Mouse (Mus musculus) NIH3T3 (cell line): ENCODE measurements around the gene Epm2aip1.

Experiments
- DNase-seq: peaks from one replicate; pipeline ENCODE4 v3.0.0-alpha.2; 2012; ENCODE audit warnings: low read depth

Gene Epm2aip1

GRCm38 (mm10) chr9:111287956-111288355 is 16.2 kb downstream of the Epm2aip1 start:
- DNase-seq: no peak

GRCm38 (mm10) chr9:111289294-111289831 is 17.6 kb downstream of the Epm2aip1 start:
- DNase-seq: peak; percentile 60

- peak; percentile 87 for DNase-seq
Observed at GRCm38 (mm10) chr9:111289832-111290339, 18.2 kb downstream of the Epm2aip1 start.

- no peak for DNase-seq
Observed at GRCm38 (mm10) chr9:111290539-111291100, 18.9 kb downstream of the Epm2aip1 start.

GRCm38 (mm10) chr9:111293234-111293633 is 21.5 kb downstream of the Epm2aip1 start:
- no peak for DNase-seq

- no peak for DNase-seq
Observed at GRCm38 (mm10) chr9:111294911-111295310, 23.2 kb downstream of the Epm2aip1 start.

GRCm38 (mm10) chr9:111295323-111295722 is 23.6 kb downstream of the Epm2aip1 start:
- no peak for DNase-seq

- no peak for DNase-seq
Observed at GRCm38 (mm10) chr9:111296433-111296832, 24.7 kb downstream of the Epm2aip1 start.

- no peak for DNase-seq
Observed at GRCm38 (mm10) chr9:111298606-111299005, 26.9 kb downstream of the Epm2aip1 start.

GRCm38 (mm10) chr9:111302196-111302831 is 30.6 kb downstream of the Epm2aip1 start:
- DNase-seq: no peak

GRCm38 (mm10) chr9:111304036-111304435 is 32.3 kb downstream of the Epm2aip1 start:
- DNase-seq: no peak

GRCm38 (mm10) chr9:111306142-111306541 is 34.4 kb downstream of the Epm2aip1 start:
- no peak for DNase-seq

- no peak for DNase-seq
Observed at GRCm38 (mm10) chr9:111311031-111311842, 39.5 kb downstream of the Epm2aip1 start, which contains the start of gene Trank1. Gene Trank1 (plus strand): TSS chr9:111311739.

- DNase-seq: no peak
Observed at GRCm38 (mm10) chr9:111311843-111312441, 40.2 kb downstream of the Epm2aip1 start.

- DNase-seq: no peak
Observed at GRCm38 (mm10) chr9:111312442-111313141, 40.9 kb downstream of the Epm2aip1 start.

- DNase-seq: no peak
Observed at GRCm38 (mm10) chr9:111313299-111313698, 41.6 kb downstream of the Epm2aip1 start.

- no peak for DNase-seq
Observed at GRCm38 (mm10) chr9:111313793-111314192, 42.1 kb downstream of the Epm2aip1 start.

- peak; percentile 50 for DNase-seq
Observed at GRCm38 (mm10) chr9:111314219-111314618, 42.5 kb downstream of the Epm2aip1 start.

GRCm38 (mm10) chr9:111320912-111321311 is 49.2 kb downstream of the Epm2aip1 start:
- no peak for DNase-seq

GRCm38 (mm10) chr9:111324881-111325280 is 53.2 kb downstream of the Epm2aip1 start:
- DNase-seq: peak; percentile 10
